Mouse (Mus musculus) bone marrow, adult 2 months (tissue): ENCODE data around the gene 3110082I17Rik.

Source experiments
- CTCF ChIP-seq: fragments of 200-500 bp; IDR thresholded peaks from 2 replicates; pipeline ENCODE4 v1.5.1; 2011; ENCODE audit warnings: low read length, control low read depth; ENCODE audit not compliant: control insufficient read depth, insufficient read depth
- POLR2A ChIP-seq: fragments of 200-500 bp; IDR thresholded peaks from 2 replicates; pipeline ENCODE4 v1.6.1; 2011; ENCODE audit warnings: low read depth, mild to moderate bottlenecking, control low read depth, low read length, borderline replicate concordance; ENCODE audit not compliant: control insufficient read depth

GRCm38 (mm10) chr5:139351134-139351533 is 109.2 kb downstream of the 3110082I17Rik start, which contains the start of gene Cox19:
- TF ChIP-seq CTCF (no peak), POLR2A (no peak)
